Mouse (Mus musculus) kidney, adult 2 months (tissue): ENCODE data around the gene Ripor2. TPM values are rescaled to one million over a fixed set of nuclear protein-coding genes. Genes with fewer than 3 reads are reported as not detected.

Source experiments
- DNase-seq: peaks from one replicate; pipeline ENCODE4 v3.0.0; 2021
- H3K27ac ChIP-seq: fragments of 200-500 bp; 2 replicates; pipeline ENCODE4 v1.5.1; 2012; ENCODE audit warnings: low read depth, low read length, control low read depth, inconsistent platforms; ENCODE audit not compliant: insufficient read depth
- H3K27me3 ChIP-seq: fragments of 200-500 bp; replicated peaks from 2 replicates; pipeline ENCODE4 v1.6.1; 2012; ENCODE audit warnings: mild to moderate bottlenecking, moderate library complexity, low read length, inconsistent platforms; ENCODE audit not compliant: control insufficient read depth, insufficient read depth
- H3K36me3 ChIP-seq: fragments of 200-500 bp; 2 replicates; pipeline ENCODE4 v1.6.1; 2012; ENCODE audit warnings: mild to moderate bottlenecking, moderate library complexity, low read length, inconsistent platforms; ENCODE audit not compliant: control insufficient read depth, insufficient read depth
- H3K4me1 ChIP-seq: fragments of 200-500 bp; 2 replicates; pipeline ENCODE4 v1.6.1; 2011; ENCODE audit warnings: low read length; ENCODE audit not compliant: control insufficient read depth, insufficient read depth
- H3K4me3 ChIP-seq: fragments of 200-500 bp; 2 replicates; pipeline ENCODE4 v1.5.1; 2011; ENCODE audit warnings: mild to moderate bottlenecking, low read depth, low read length, control low read depth; ENCODE audit not compliant: insufficient read depth
- CTCF ChIP-seq: fragments of 200-500 bp; conservative IDR thresholded peaks from 2 replicates; pipeline ENCODE4 v1.5.1; 2011; ENCODE audit warnings: low read depth, mild to moderate bottlenecking, control low read depth, low read length, moderate library complexity, mixed read lengths; ENCODE audit not compliant: insufficient read depth, insufficient read length
- POLR2A ChIP-seq: fragments of 200-500 bp; IDR thresholded peaks from one replicate; pipeline ENCODE4 v1.6.1; 2011; ENCODE audit warnings: low read depth, low read length, control low read depth
- WGBS: fragments of 180-500 bp; shearing (Covaris S2); methylation state at CpG from one replicate; pipeline ENCODE4 v1.1.7; 2018; 5-methylcytosine and 5-hydroxymethylcytosine counted together
- polyA plus RNA-seq: library from polyadenylated mRNA; depleted of rRNA; stranded (reverse); fragments of >200 nt; gene quantifications from 2 replicates; pipeline ENCODE4 v1.2.3, GENCODE M21; 2012

Gene Ripor2
- polyA plus RNA-seq, 1 experiment = 3.7 TPM

DNA sequence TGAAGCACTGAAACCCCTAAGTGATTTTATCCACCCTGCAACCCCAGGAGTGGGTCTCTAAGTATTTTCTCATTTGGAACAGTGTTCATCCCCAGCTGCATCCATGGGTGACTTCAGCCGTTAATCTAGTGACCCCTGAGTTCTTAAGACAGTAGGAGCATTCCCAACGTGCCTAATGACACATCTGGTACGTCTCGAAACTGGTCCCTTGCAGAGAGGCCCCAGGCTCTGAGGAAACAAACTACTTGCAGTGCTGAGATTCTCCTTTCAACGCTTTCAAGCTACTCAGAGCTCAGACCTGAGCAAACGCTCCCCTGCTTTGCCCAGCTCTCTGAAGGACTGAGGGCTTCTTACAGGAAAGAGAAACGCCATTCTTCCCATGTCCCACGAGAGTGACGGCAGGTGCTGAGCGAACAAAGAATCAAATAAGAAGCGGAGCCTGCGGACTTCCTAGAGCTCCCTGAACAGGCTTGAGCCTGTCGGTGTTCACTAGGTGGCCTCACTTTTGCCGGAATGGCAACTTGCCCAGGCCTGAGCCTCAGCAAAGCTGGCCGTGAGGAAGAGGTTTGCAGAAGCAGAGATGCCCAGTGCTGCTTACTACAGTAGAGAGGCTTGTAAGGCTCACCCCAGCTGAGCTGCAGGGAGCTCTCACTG, 97.2 kb downstream of the Ripor2 start:
- Histone ChIP-seq H3K4me1 (no peaks in the 10 kb centered on the region), H3K27ac (no peak overlapping the region), H3K27me3 (no peaks in the 10 kb centered on the region), H3K4me3 (no peak overlapping the region), H3K36me3 (no peaks in the 10 kb centered on the region)
- DNase-seq = no peak
- no peak for TF ChIP-seq CTCF
- TF ChIP-seq POLR2A = no peak
- 47% methylated on average over 15 of the region's 15 CpGs for WGBS

GRCm38 (mm10) chr13:24680951-24681350, 99.0 kb downstream of the Ripor2 start:
- H3K27ac ChIP-seq = no peak overlapping the region
- DNase-seq = no peak
- 96% methylated on average over 4 of the region's 4 CpGs for WGBS
- no peaks in the 10 kb centered on the region for H3K36me3 ChIP-seq
- TF ChIP-seq CTCF (no peak), POLR2A (no peak)
- H3K4me1 ChIP-seq = no peaks in the 10 kb centered on the region
- H3K27me3 ChIP-seq = no peaks in the 10 kb centered on the region
- H3K4me3 ChIP-seq = no peak overlapping the region

GRCm38 (mm10) chr13:24682346-24682745, 100.4 kb downstream of the Ripor2 start:
- Histone ChIP-seq H3K4me1 (no peaks in the 10 kb centered on the region), H3K27ac (no peak overlapping the region), H3K36me3 (no peaks in the 10 kb centered on the region), H3K4me3 (no peak overlapping the region), H3K27me3 (no peaks in the 10 kb centered on the region)
- 86% methylated on average over 5 of the region's 5 CpGs for WGBS
- TF ChIP-seq CTCF (no peak), POLR2A (no peak)
- no peak for DNase-seq

GRCm38 (mm10) chr13:24684503-24684902, 102.5 kb downstream of the Ripor2 start:
- no peak for TF ChIP-seq POLR2A
- no peak for TF ChIP-seq CTCF
- no peak for DNase-seq
- Histone ChIP-seq H3K27me3 (no peaks in the 10 kb centered on the region), H3K27ac (no peak overlapping the region), H3K4me1 (no peaks in the 10 kb centered on the region), H3K4me3 (no peak overlapping the region), H3K36me3 (no peaks in the 10 kb centered on the region)
- 75% methylated on average over 2 of the region's 2 CpGs for WGBS

DNA sequence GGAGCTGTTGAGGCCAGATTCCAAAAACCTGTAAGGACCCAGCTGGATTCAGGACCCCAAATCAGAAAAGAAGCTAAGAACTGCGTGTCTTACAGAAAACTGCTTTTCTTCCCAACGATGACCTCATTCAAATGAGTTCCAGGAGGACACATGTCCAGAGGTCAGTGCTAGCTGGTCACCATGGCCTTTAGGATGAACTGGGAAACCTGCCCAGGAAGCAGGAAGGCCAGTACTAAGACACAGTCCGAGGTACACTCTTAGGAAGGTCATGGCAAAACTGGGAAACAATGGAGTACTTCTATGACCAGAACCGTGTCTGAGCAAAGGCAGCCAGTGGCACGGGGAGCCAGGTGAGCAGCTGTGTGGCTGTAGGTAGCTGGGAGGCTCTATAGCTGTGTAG, 103.9 kb downstream of the Ripor2 start:
- DNase-seq = peak; percentile 68
- Histone ChIP-seq H3K4me3 (no peak overlapping the region), H3K27ac (no peak overlapping the region), H3K36me3 (no peaks in the 10 kb centered on the region), H3K4me1 (no peaks in the 10 kb centered on the region), H3K27me3 (no peaks in the 10 kb centered on the region)
- WGBS = 39% methylated on average over 5 of the region's 5 CpGs
- TF ChIP-seq POLR2A (no peak), CTCF (no peak)

DNA sequence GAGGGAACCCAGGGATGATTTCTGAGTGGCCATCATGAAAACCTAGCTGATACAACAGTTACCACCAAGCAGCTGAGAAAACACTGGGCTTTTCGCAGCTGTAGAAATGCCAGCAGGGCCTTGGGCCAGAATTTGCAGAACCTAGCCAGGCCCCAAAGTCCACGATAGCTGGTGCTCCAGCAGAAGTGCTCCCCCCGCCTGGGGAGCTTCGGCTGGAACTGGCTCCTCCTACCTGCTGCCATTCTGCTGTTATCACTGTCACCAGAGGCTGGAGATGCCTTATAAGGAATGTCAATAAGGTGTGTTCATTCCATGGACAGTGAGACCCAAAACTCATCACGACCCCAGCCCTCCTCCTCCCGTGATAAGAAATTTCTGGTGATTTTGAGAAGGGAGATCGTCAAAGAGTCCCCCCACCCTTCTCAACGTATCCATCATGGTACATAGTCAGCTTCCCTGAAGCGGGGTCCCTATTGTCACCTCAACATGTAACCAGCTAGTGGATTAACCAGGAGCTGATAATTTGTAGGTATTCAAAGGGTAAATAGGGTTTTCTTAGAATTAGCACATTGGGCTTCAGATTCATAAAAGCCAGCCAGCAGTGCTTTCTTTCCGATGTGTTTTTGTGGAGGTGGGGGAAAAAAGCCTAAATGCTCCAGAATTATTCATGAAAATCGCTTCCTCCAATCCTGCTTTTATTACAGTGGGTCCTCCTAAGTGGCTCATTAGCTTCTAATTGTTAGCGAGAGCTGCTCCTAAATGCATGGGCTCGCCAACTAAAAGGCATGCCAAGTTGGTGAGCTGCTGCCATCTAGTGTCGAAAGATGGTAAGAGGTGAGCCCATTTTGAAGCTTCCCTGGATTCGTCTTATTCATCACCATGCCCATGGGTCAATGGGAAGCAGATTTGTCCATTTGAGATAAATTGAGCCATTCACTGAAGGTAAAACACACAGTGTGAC, 105.0 kb downstream of the Ripor2 start:
- no peak for TF ChIP-seq POLR2A
- TF ChIP-seq CTCF = peak; percentile 99; the same call in 1 of the 2 replicates
- no peak overlapping the region for H3K4me3 ChIP-seq
- DNase-seq = peak; percentile 78
- no peaks in the 10 kb centered on the region for H3K4me1 ChIP-seq
- H3K36me3 ChIP-seq = no peaks in the 10 kb centered on the region
- 35% methylated on average over 15 of the region's 15 CpGs for WGBS
- H3K27ac ChIP-seq = no peak overlapping the region
- H3K27me3 ChIP-seq = no peaks in the 10 kb centered on the region

- H3K27ac ChIP-seq = no peak overlapping the region
- no peak for TF ChIP-seq CTCF
- no peak for TF ChIP-seq POLR2A
- WGBS = 91% methylated on average over 7 of the region's 7 CpGs
- DNase-seq = no peak
- no peaks in the 10 kb centered on the region for H3K36me3 ChIP-seq
- H3K27me3 ChIP-seq = no peaks in the 10 kb centered on the region
- no peak overlapping the region for H3K4me3 ChIP-seq
- no peaks in the 10 kb centered on the region for H3K4me1 ChIP-seq
Observed at GRCm38 (mm10) chr13:24693312-24693711, 111.3 kb downstream of the Ripor2 start.
